Mouse (Mus musculus) macrophage (primary cell): ENCODE data around the gene Ubap1. TPM values are rescaled to one million over a fixed set of nuclear protein-coding genes. Genes with fewer than 3 reads are reported as not detected.

Source experiments
- H3K27ac ChIP-seq: fragments of 350-480 bp; formaldehyde crosslinking; 2 replicates; pipeline ENCODE4 v1.9.0; 2021
- H3K36me3 ChIP-seq: fragments of 350-480 bp; formaldehyde crosslinking; 2 replicates; pipeline ENCODE4 v1.9.0; 2021; ENCODE audit errors: inconsistent target
- H3K4me3 ChIP-seq: fragments of 350-480 bp; formaldehyde crosslinking; 2 replicates; pipeline ENCODE4 v1.9.0; 2021; ENCODE audit errors: inconsistent target
- H3K79me2 ChIP-seq: fragments of 350-480 bp; formaldehyde crosslinking; 2 replicates; pipeline ENCODE4 v1.9.0; 2021; ENCODE audit errors: inconsistent target
- WGBS: methylation state at CpG from one replicate; pipeline ENCODE4 v1.1.7; 2026; ENCODE audit warnings: inconsistent platforms; ENCODE audit not compliant: missing documents; 5-methylcytosine and 5-hydroxymethylcytosine counted together
- polyA plus RNA-seq: library from polyadenylated mRNA; stranded (reverse); fragments of 250-400 nt; gene quantifications from 3 replicates; pipeline ENCODE4 v1.2.4, GENCODE M21; 2018; ENCODE audit warnings: inconsistent platforms
- total RNA-seq, 78 experiments: library from RNA; depleted of rRNA; stranded (reverse); fragments of 250-400 nt; gene quantifications; 1 replicate in 9 of 78; 2 replicates in 24 of 78; 3 replicates in 43 of 78; 4 replicates in 2 of 78; pipeline ENCODE4 v1.2.4; 2018; ENCODE audit warnings: inconsistent platforms in 56 of 78

The Ubap1 gene
- 100 to 1,000 TPM in 4 of 26 experiments, 10 to 100 TPM in 22; 36.1 to 127 (median 71.9) TPM for total RNA-seq (2018; cell fraction: chromatin; rRNA removed)
- total RNA-seq (2018; cell fraction: cytosol; rRNA removed) = 10 to 100 TPM; 50.5 to 65.0 (median 60.0) TPM
- 10 to 100 TPM; 33.3 to 96.1 (median 47.0) TPM for total RNA-seq (2018; cell fraction: nucleus; rRNA removed)
- 39.6 to 73.7 TPM (median 49.5 TPM) in 3 replicates for polyA plus RNA-seq

DNA sequence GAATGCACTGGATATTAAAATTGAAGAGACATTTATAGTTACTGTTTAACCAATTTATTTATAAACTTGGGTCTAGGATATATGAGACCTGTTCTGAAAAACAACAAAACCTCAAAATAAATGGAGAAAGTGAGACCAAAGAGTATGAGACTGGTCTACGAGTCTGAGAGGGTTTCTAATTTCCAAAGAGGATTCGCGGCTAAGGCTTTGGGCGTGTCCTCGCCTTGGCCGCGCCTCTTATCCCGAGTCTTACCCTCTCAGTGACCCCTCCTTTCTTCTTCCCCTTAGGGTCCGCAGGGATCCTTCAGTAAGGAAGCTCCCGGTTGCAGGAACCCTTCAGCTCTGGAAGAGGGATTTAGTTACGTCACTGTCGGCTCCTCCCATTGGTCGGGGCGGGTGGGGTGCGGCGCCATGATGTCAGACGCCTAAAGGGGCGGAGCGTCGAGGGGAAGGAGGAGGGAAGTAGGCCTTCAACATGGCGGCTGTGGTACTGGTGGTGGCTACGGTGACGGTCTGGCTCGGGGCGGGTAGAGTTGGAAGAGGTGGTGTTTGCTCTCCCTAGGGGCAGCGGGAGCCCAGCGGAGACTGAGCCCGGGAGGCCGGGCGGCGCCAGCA is at the start of gene Ubap1:
TSS of gene Ubap1 (plus strand) at position 413 of the 615 bp plus-strand sequence.
- under 1% methylated on average over 27 of the region's 31 CpGs for WGBS
- Histone ChIP-seq H3K36me3 (no peaks in the 10 kb centered on the region), H3K27ac (peak within 1 kb of the TSS; percentile 52), H3K4me3 (peak within 1 kb of the TSS; percentile 83), H3K79me2 (peaks cover 49% of the 10 kb centered on the region)

DNA sequence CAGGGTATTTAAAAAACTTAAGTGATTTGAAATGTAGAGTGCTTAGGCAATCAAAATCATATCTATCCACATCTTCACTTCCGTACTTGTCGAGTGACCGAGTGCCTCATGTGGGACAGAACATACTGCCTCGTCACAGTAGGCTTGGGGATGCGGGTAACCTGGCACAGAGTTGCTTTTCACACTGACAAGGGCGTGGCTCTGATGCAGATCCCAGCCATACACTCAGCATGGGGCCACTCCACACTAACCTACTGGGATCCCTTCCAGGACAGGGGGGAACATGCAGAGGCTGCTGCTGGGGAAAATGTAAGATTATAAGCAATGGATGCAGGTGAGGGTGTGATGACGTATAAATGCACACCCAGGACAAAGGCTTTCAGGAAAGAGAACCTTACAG is 45.1 kb upstream of the Ubap1 start:
- 87% methylated on average over 7 of the region's 7 CpGs for WGBS
- Histone ChIP-seq H3K36me3 (peaks cover 53% of the 10 kb centered on the region), H3K79me2 (peaks cover 59% of the 10 kb centered on the region), H3K27ac (no peak overlapping the region; the same call in 1 of the 2 replicates), H3K4me3 (no peak overlapping the region)

DNA sequence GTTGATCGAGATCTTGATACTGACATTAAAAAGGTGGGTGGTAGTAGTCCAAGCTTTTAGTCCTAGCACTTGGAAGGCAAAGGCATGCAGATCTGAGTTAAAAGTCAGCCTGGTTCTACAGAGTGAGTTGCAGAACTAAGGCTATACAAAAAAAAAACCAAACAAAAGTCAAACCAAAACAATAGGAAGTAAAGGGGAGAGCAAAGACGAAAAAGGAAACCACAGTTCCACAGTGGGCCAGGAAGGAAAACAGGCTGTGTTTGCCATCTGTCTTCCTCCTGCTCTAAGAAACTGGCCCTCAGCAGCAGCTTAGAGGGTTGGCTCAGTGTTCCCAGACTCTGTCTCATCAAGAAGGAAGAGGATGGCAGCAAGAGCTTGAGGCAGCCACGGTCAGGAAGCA is 44.5 kb upstream of the Ubap1 start:
- peaks cover 46% of the 10 kb centered on the region for H3K36me3 ChIP-seq
- peaks cover 65% of the 10 kb centered on the region for H3K79me2 ChIP-seq
- 3% methylated on average over 3 of the region's 3 CpGs for whole genome bisulfite sequencing
- H3K4me3 ChIP-seq = no peak overlapping the region
- 0 out of 2 replicates have a peak overlapping the region, but pooled peaks have one; percentile 10 for H3K27ac ChIP-seq

DNA sequence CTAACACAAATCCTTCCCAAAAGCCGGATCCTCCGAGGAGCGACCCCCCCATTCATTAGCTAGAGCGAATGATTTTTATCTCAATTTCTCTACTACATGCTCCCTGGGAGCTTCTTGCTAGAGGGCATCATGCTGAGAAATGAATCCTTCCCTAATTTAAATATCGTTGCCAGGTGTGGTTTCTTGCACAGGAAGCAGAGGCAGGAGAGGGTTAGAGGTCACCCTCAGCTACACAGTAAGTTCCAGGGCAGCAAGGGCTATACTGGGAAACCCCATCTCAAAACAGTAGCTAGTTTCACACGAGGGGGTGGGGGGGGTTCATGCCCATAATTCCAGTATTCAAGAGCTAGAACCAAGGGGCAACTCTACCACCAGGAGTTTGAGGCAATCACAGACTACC is 41.4 kb upstream of the Ubap1 start:
- peaks cover 15% of the 10 kb centered on the region; the same call in 1 of the 2 replicates for H3K36me3 ChIP-seq
- H3K79me2 ChIP-seq = peaks cover 86% of the 10 kb centered on the region
- 68% methylated on average over 6 of the region's 6 CpGs for WGBS
- no peak overlapping the region for H3K27ac ChIP-seq
- no peak overlapping the region for H3K4me3 ChIP-seq

- WGBS = 14% methylated on average over 9 of the region's 9 CpGs
- Histone ChIP-seq H3K4me3 (no peak overlapping the region), H3K27ac (peak overlapping the region; percentile 52), H3K36me3 (0 out of 2 replicates have a peak, but pooled peaks cover 6% of the 10 kb centered on the region), H3K79me2 (peaks cover 78% of the 10 kb centered on the region)
Observed at GRCm38 (mm10) chr4:41310567-41311563, 37.9 kb upstream of the Ubap1 start.

GRCm38 (mm10) chr4:41313722-41314121 is 35.1 kb upstream of the Ubap1 start:
- H3K36me3 ChIP-seq = no peaks in the 10 kb centered on the region
- H3K79me2 ChIP-seq = peaks cover 50% of the 10 kb centered on the region
- peak overlapping the region; percentile 90 for H3K4me3 ChIP-seq
- H3K27ac ChIP-seq = peak overlapping the region; percentile 84
- 26% methylated on average over 14 of the region's 14 CpGs for WGBS

DNA sequence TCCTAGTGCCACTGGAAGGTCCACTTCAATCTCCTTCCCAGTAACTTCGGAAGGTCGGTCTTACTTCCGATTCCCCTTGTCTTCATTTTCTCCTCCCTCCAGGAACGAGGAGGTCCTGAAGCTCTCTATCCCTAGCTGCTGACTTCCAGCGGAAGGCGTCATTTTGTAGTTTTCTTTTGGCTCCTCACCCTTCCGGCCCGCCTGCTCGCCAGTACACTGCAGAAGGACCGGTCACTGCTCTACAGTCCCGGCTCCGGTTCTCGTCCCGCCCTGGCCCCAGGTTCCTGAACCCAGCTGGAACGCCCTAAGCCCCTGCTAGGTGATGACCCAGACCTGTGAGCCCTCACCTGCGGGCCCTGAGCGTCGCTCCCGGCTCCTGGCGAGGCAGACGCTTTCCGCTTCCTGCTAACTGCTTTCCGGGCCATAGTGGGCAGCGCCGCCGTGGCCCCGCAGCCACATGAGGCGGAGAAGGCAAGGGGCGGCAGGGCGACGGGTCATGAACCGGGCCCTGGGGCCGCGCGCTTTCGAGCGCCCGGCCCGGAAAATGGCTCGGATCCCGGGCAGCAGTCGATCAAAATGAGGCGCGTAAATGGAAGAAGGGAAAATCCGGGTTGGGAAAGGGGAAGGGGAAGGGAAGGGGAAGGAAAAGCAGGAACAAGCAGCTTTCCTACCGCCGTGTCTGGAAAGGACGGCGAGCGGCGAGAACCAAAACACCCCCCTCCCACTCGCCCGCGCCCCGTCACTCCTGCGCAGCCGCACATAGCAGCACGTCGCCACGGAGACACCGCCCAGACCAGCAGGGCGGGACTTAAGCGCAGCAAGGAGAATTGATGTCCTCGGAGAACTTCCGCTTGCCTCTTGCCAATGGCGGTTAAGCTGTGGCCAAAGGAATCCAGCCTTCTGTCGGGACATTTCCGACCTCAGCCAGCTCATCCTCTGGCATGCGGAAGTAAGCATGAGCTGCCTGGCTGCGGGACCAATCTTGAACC is 34.4 kb upstream of the Ubap1 start, which contains the start of gene Dcaf12:
TSS of gene Dcaf12 (minus strand) at position 749 of the 989 bp plus-strand sequence.
- WGBS = under 1% methylated on average over 70 of the region's 70 CpGs
- no peaks in the 10 kb centered on the region for H3K36me3 ChIP-seq

GRCm38 (mm10) chr4:41315173-41315572 is 33.6 kb upstream of the Ubap1 start:
- Histone ChIP-seq H3K79me2 (peaks cover 35% of the 10 kb centered on the region), H3K27ac (peak overlapping the region; percentile 84)
- 75% methylated on average over 8 of the region's 8 CpGs for WGBS

More for the DNA sequence above, 34.4 kb upstream of the Ubap1 start, which contains the start of gene Dcaf12:
- Histone ChIP-seq H3K27ac (peak within 1 kb of the TSS; percentile 84), H3K4me3 (peak within 1 kb of the TSS; percentile 90), H3K79me2 (peaks cover 42% of the 10 kb centered on the region)

DNA sequence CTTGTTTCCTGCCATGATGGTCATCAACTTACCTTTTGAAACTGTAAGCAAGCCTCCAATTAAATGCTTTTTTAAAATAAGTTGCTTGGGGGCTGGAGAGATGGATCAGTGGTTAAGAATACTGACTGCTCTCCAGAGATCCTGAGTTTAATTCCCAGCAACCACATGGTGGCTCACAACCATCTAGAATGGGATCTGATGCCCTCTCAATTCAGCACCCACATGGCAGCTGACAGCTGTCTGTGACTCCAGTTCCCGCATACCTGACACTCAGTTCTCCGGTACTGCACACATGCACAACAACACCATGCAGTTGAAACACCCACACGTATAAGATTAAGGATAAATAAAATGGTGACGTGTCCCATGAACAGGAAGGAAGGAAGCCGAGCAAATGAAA is 30.5 kb upstream of the Ubap1 start:
- 85% methylated on average over 5 of the region's 5 CpGs for WGBS
- Histone ChIP-seq H3K4me3 (no peak overlapping the region), H3K36me3 (no peaks in the 10 kb centered on the region), H3K27ac (no peak overlapping the region), H3K79me2 (peaks cover 10% of the 10 kb centered on the region)

More at GRCm38 (mm10) chr4:41315173-41315572, 33.6 kb upstream of the Ubap1 start:
- H3K4me3 ChIP-seq = peak overlapping the region; percentile 90
- H3K36me3 ChIP-seq = no peaks in the 10 kb centered on the region

DNA sequence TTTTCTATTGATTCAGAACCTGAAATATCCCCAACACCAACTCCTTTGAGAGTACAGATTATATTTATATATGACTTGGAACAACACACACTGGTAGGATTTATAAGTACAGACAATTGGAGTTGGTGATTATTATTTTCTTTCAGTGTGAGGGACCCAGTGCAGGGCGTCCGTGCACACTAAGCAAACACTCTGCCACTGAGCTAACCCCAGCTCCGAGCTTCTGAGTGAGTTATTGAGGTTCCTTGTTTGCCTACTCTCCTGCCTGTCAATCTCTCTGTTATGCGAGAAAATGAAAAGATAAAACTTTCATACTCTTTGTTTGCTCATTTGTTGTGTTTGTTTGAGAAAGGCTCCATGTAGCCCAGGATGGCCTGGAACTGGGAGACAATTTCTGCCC is 27.8 kb upstream of the Ubap1 start:
- Histone ChIP-seq H3K4me3 (no peak overlapping the region), H3K79me2 (no peaks in the 10 kb centered on the region), H3K27ac (no peak overlapping the region), H3K36me3 (no peaks in the 10 kb centered on the region)
- WGBS = 95% methylated on average over 4 of the region's 4 CpGs

GRCm38 (mm10) chr4:41326876-41327275 is 21.9 kb upstream of the Ubap1 start:
- Histone ChIP-seq H3K27ac (no peak overlapping the region), H3K79me2 (no peaks in the 10 kb centered on the region), H3K36me3 (no peaks in the 10 kb centered on the region), H3K4me3 (no peak overlapping the region)
- 87% methylated on average over 6 of the region's 6 CpGs for WGBS

GRCm38 (mm10) chr4:41329481-41329880 is 19.3 kb upstream of the Ubap1 start:
- Histone ChIP-seq H3K36me3 (no peaks in the 10 kb centered on the region), H3K27ac (no peak overlapping the region), H3K79me2 (no peaks in the 10 kb centered on the region), H3K4me3 (no peak overlapping the region)
- 93% methylated on average over 3 of the region's 4 CpGs for WGBS

DNA sequence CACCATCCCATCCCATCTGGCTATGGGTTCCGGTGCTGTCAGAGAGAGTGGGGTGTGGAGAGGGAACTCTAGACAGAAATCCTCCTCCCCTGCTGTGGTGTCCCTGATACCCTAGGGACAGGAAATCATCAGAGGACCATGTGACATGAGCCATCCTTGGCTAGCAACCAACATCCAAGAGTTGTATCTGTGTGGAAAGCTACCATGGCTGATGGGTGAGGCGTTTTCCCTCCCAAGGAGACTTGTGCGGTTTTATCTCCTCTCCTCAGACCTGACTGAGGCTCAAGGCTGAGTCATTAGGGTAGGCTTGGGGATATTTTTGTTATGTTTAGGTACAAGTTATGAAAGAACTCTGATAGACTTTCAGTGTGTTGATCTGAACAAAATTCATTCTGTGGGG is 17.7 kb upstream of the Ubap1 start:
- no peak overlapping the region for H3K27ac ChIP-seq

More for the DNA sequence above, 17.7 kb upstream of the Ubap1 start:
- no peak overlapping the region for H3K4me3 ChIP-seq
- H3K79me2 ChIP-seq = no peaks in the 10 kb centered on the region
- no peaks in the 10 kb centered on the region for H3K36me3 ChIP-seq
- 71% methylated on average over 3 of the region's 3 CpGs for WGBS
